Mouse (Mus musculus) retina, postnatal 1 day (tissue): ENCODE results near the gene Sox5.

Source experiments
- DNase-seq: peaks from one replicate; pipeline ENCODE4 v3.0.0-alpha.2; 2012

The Sox5 gene

DNA sequence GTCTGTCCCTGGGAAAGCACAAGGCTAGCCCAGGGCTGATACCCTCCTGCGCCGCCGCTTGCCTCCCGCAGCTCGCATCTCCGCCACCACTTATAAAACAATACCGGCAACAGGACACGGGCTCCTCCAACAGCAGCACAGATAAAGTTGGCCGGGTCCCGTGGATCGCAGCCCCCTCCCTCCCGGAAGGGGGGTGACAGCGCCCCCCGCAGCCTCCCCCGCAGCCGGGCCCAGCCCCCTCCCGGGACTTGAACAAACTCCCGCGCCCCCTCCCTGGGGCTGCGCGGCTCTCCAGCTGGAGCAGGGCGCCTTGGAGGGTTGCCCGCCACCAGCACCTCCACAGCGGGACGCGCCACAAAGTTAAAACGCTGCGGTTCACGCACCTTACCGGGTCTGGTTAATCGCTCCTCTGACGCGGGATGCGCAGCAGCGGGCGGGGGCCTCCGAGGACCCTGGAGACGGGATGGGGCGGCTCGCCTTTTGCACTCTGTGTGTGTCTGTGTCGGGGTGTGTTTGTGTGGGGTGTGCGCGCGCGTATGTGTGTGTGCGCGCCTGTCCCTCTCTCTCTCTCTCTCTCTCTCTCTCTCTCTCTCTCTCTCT lies at the start of gene Sox5:
TSS of gene Sox5 (minus strand) at position 547 of the 600 bp plus-strand sequence.
- peak; percentile 74 for DNase-seq

DNA sequence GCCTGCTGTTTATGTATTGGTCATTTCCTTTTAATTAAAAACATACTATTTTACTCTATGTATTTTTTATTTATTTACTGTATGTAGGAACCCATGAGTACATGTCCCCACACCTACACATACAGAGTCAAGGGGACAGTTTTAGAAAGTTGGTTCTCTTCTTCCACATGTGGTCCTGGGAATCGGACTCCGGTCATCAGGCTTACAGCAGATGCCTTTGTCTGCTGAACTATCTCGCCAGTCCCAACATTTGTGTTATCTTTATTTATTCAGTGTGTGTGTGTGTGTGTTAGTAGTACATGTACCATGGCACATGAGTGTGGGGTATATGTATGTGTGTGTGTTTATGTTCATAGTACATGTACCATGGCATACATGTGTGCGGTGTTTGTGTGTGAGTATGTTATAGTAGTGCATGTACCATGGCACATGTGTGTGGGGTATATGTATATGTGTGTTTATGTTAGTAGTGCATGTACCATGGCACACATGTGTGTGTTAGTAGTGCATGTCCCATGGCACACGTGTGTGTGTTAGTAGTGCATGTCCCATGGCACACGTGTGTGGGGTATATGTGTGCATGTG lies 43.3 kb upstream of the Sox5 start:
- DNase-seq = no peak

DNA sequence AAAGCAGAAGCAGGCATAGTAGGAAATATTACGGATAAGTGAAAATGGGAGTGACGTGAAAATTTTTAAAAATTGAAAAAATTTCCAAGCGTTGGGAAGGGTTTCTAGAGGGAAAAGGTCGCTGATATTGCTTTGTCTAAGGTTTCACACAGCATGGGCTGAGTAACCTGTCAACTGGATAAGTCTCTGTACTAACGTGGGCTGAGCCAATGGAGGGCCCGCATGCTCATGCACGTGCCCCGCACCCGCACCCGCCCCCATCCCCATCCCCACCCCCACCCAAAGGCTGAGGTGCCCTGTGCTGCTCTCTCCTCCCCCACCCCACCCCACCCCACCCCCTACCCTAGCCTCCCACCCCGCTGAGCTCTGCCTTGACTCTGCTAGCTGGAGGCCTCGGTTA lies 42.4 kb upstream of the Sox5 start:
- DNase-seq = no peak

DNA sequence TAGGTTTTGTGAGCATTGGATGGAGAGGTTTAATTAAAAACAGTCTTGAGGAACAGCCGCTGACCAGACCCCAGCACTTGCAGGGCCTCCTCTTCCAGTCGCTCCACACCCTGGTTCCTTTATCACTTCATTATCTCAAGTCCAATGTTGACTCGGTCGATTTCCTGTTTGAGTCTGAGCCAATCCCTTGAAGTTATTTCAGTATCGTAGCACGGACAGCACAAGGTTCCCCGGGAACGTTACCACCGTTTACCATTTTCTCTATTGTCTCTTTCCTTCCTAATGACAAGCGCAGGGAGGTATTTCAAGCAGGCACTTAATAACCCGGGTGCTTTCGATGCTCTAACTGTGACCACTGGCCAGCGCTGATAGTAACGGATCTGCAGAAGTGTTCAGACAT lies 40.8 kb upstream of the Sox5 start:
- no peak for DNase-seq

DNA sequence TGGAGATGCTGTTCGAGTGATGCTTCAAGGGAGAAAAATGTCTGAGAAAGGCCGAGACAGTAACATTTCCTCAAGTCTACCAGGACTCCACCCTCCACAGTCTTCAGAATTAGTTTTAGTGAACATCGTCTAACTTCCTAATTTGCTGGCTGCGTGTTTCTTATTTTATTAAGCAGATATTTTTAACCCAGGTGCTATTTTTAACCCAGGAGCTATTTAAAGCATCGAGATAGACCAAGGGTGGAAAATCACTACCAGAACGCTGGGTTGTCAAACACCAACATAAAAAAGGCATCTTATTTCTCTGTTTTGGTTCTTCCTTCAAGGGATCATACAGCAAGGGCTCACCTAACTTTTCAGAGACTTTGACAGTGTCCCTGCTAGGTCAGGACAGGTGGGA lies 39.2 kb upstream of the Sox5 start:
- no peak for DNase-seq

GRCm38 (mm10) chr6:144818016-144818415 lies 36.2 kb upstream of the Sox5 start:
- DNase-seq = no peak

GRCm38 (mm10) chr6:144817329-144817932 lies 35.7 kb upstream of the Sox5 start:
- no peak for DNase-seq

GRCm38 (mm10) chr6:144815542-144815941 lies 33.8 kb upstream of the Sox5 start:
- DNase-seq = no peak

DNA sequence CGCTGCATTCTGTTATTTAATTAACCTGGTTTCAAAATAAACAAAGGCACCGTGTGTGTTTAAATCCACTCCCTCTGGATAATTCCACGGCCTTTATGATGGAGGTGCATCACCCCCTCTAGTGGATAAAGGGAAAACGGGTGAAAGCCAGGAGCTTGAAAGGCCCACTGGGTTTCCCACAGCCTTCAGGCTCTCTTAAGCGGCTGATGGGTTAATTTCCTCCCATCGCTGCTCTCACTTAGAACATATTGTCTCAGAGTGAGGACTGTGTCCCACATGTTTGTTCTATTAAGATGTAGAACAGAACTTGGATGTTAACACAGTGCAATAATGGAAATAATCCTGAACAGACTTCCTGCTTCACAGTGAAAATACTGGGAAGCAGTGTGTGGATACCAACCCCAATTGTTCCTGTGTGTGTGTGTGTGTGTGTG lies 33.2 kb upstream of the Sox5 start:
- peak; percentile 85 for DNase-seq

- DNase-seq = no peak
Measured at GRCm38 (mm10) chr6:144804321-144804720, 22.5 kb upstream of the Sox5 start.

DNA sequence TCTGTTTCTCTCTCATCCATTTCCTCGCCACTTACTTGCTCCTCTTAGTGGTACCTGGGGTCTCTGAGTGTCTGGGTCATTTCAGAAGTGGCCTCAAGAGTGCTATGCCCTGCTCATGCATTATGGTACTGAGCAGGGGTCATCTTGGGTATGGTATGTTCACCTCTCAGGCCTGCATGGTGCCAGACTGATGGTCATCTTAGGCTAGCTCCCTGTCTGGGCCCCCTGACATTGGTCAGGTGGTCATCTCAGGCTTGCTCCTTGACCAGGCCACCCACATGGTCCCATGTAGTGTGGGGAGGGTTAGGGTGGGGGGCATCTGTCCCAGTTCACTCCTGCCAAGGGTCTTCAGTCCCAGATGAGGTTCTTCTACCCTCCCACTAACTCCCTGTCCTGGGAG lies 21.3 kb upstream of the Sox5 start:
- DNase-seq = no peak

- no peak for DNase-seq
Measured at GRCm38 (mm10) chr6:144794356-144794755, 12.6 kb upstream of the Sox5 start.

- DNase-seq = no peak
Measured at GRCm38 (mm10) chr6:144792871-144793270, 11.1 kb upstream of the Sox5 start.

GRCm38 (mm10) chr6:144783295-144783694 lies 1.5 kb upstream of the Sox5 start:
- no peak for DNase-seq

DNA sequence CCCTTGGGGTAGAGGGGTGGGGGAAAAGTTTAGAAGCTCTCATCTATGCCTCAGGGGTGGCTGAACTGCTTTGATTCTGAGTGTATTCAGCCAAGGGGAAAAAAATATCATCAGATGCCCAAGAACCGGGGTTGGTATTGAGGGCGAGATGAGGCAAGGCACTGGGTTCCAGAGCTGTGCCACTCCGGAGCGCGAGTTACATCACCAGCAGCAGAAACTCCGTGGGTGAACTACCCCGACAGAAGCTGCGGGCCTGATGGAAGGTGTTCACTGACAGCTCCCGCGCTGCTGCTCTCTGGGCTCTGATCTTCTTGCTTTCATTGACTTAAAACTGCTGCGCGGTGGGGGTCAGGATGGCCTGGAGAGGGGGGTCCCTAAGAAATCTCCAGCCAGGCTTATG lies 1.1 kb upstream of the Sox5 start:
- DNase-seq = peak; percentile 23

GRCm38 (mm10) chr6:144782031-144782857 lies 467 bp upstream of the Sox5 start:
- peak; percentile 70 for DNase-seq

DNA sequence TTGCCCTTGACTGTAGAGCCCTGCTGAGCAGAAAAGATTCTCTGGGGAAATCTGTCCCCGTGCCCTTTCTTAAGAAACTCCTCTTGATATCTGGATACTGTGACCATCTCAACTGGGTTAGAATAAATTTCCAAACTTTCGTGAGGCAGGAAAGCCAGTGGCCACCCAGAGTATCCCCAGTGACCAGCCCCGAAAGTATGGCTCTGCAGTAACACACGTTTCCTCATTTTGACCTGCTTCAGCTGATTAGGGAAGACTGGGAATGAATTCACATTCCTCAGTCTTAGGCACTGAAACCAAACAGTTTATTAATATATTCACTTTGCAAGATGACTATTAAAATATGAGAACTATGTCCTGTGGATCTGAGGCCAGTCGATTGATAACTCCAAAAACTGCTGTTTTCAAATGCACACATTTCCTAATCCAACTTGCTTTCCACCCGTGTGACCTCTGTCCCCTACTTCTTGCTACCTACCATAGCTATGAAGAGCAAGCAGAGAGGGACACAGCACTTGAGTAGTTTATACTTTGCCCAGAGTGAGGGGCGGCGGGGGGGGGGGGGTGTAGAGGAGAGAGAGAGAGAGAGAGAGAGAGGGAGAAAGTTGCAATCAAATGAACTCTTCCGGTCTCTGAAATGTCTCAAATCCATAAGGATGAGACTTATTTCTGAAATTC lies 1.0 kb downstream of the Sox5 start:
- DNase-seq = no peak

- no peak for DNase-seq
Measured at GRCm38 (mm10) chr6:144779945-144780607, 1.7 kb downstream of the Sox5 start.

DNA sequence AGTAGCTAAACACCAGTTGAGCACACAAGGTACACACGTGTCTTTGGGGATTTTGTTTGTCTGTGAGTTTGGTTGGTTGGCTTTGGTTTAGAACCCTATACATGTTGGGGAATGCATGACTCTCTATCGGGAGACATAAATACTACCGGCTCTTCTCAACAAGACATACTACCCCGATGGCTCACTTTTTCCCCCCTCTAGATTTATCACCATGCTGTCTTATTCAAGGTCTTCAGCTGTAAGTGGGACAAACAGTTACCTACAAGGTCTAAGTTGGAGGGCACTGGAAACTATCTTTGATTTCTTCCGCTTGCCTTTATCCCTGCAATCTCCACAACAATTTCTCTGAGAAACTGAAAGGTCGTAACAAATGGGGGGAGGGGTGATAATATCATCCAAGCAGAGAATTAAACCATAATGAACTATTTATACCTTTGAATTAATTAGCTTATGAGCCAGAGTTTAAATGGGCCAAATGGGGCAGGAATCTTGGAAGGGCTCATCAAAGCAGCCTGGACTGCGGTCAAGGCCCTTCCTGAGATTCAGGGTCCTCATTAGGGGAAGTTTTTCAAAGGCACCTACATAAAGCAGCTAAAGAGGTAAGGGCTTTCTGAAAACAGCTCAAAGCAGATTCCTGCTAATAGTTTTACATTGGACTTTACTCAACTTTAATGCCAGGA lies 4.3 kb downstream of the Sox5 start:
- no peak for DNase-seq

DNA sequence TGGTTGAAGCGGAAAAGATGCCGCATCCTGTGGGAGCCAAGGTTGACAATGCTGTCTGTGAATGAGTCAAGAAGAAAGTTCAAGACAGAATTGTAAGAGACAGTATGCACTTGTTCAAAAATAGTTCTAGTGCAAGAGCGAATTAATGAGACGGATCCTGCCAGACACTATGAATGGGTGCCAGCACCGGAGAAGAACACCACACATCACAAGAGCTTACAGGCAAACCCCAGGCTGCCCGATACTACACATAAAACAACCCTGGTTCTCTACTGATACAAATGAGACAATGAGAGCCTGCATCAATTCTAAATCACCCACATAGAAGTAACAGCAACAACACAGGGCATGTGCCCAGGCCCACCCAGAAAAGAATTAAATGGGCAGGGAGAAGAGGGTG lies 8.0 kb downstream of the Sox5 start:
- DNase-seq = no peak

- no peak for DNase-seq
Measured at GRCm38 (mm10) chr6:144772985-144773384, 8.8 kb downstream of the Sox5 start.
